7 mouse cellular contexts compared by ENCODE assay signal in genomic region chr6:114892363-114892762, GRCm38 (mm10).
DNase-seq lines count a peak whose midpoint lies in the region; ATAC-seq and TF ChIP-seq lines count a peak whose summit lies in the region.

No protein-coding gene starts in this region.

- H3K4me2 ChIP-seq in neural tube, embryonic 13.5 days, result peak overlapping the region; percentile 34

- H3K9ac ChIP-seq in neural tube, embryonic 13.5 days, result no peak overlapping the region

- TF ChIP-seq CTCF in embryonic fibroblast, embryonic 13.5 days (IDR thresholded peaks at IDR 0.05; ENCODE audit: borderline replicate concordance, insufficient read depth, low read length), result no peak

- peaks cover 80% of the 10 kb centered on the region for H3K36me3 ChIP-seq in megakaryocyte, embryonic 14.5 days (replicated peaks; ENCODE audit: low read length)
- H3K36me3 ChIP-seq in hindbrain, embryonic 10.5 days, result peaks cover 46% of the 10 kb centered on the region
- no peaks in the 10 kb centered on the region for H3K36me3 ChIP-seq in neural tube, embryonic 13.5 days

- H3K27ac ChIP-seq in embryonic fibroblast, embryonic 13.5 days (ENCODE audit: insufficient read depth, low read length), result peak overlapping the region; percentile 42
- peak overlapping the region; percentile 80 for H3K27ac ChIP-seq in hindbrain, embryonic 10.5 days
- peak overlapping the region; percentile 50 for H3K27ac ChIP-seq in neural tube, embryonic 13.5 days (replicated peaks)

- H3K4me1 ChIP-seq in megakaryocyte, embryonic 14.5 days, result peaks cover 95% of the 10 kb centered on the region
- H3K4me1 ChIP-seq in embryonic fibroblast, embryonic 13.5 days (ENCODE audit: control insufficient read depth, insufficient read depth, low read length), result peaks cover 19% of the 10 kb centered on the region
- peaks cover 74% of the 10 kb centered on the region for H3K4me1 ChIP-seq in hindbrain, embryonic 10.5 days (replicated peaks)
- peaks cover 71% of the 10 kb centered on the region for H3K4me1 ChIP-seq in neural tube, embryonic 13.5 days (replicated peaks)

- no peaks in the 10 kb centered on the region for H3K27me3 ChIP-seq in megakaryocyte, embryonic 14.5 days (replicated peaks)
- no peaks in the 10 kb centered on the region for H3K27me3 ChIP-seq in hindbrain, embryonic 10.5 days (ENCODE audit: insufficient read depth, poor library complexity, severe bottlenecking)
- H3K27me3 ChIP-seq in neural tube, embryonic 13.5 days, result no peaks in the 10 kb centered on the region

- WGBS in hindbrain, embryonic 10.5 days, result 23% methylated on average over 6 of the region's 6 CpGs
- 11% methylated on average over 6 of the region's 6 CpGs for WGBS in neural tube, embryonic 13.5 days

- H3K9me3 ChIP-seq in megakaryocyte, embryonic 14.5 days, result no peaks in the 10 kb centered on the region
- peaks cover 11% of the 10 kb centered on the region; the same call in 1 of the 2 replicates for H3K9me3 ChIP-seq in hindbrain, embryonic 10.5 days
- H3K9me3 ChIP-seq in neural tube, embryonic 13.5 days, result no peaks in the 10 kb centered on the region

- intact Hi-C loops in left cerebral cortex, postnatal 4 days (cut with DNase I), result no loop called here

- peak overlapping the region; percentile 34 for H3K4me3 ChIP-seq in megakaryocyte, embryonic 14.5 days (replicated peaks)
- no peak overlapping the region for H3K4me3 ChIP-seq in embryonic fibroblast, embryonic 13.5 days (ENCODE audit: insufficient read depth, low read length)
- H3K4me3 ChIP-seq in hindbrain, embryonic 10.5 days, result peak overlapping the region; percentile 22
- no peak overlapping the region for H3K4me3 ChIP-seq in neural tube, embryonic 13.5 days

- DNase-seq in hindbrain, embryonic 10.5 days (ENCODE audit: low spot score), result peak; percentile 71
- peak; percentile 72 for DNase-seq in left cerebral cortex, postnatal 4 days
- DNase-seq in ovary, postnatal 36 days (ENCODE audit: low spot score), result no peak

- ATAC-seq in megakaryocyte, adult 5-6 weeks (ENCODE audit: poor library complexity, severe bottlenecking), result no peak
- peak; percentile 62 for ATAC-seq in neural tube, embryonic 13.5 days (ENCODE audit: low read depth)

- no peak for TF ChIP-seq POLR2A in embryonic fibroblast, embryonic 13.5 days (IDR thresholded peaks at IDR 0.05; ENCODE audit: low read depth, low read length)

Comparison
In these comparisons a context has a peak if more than half of its experiments do, and no peak if none do; other contexts are left out.
1. H3K4me3 ChIP-seq: peak in megakaryocyte, embryonic 14.5 days (single experiment) and hindbrain, embryonic 10.5 days (single experiment); none in embryonic fibroblast, embryonic 13.5 days (single experiment) and neural tube, embryonic 13.5 days (single experiment).
2. Peak in every context shown above with its lines, with median percentiles within 50 percentile points of each other: H3K27ac ChIP-seq.